Mouse (Mus musculus): ENCODE results near the gene Cdc26. TPM values are rescaled to one million over a fixed set of nuclear protein-coding genes. Genes with fewer than 3 reads are reported as not detected.

Gene Cdc26
- polyA plus RNA-seq, 1 experiment from 2014 or later = 147 TPM

DNA sequence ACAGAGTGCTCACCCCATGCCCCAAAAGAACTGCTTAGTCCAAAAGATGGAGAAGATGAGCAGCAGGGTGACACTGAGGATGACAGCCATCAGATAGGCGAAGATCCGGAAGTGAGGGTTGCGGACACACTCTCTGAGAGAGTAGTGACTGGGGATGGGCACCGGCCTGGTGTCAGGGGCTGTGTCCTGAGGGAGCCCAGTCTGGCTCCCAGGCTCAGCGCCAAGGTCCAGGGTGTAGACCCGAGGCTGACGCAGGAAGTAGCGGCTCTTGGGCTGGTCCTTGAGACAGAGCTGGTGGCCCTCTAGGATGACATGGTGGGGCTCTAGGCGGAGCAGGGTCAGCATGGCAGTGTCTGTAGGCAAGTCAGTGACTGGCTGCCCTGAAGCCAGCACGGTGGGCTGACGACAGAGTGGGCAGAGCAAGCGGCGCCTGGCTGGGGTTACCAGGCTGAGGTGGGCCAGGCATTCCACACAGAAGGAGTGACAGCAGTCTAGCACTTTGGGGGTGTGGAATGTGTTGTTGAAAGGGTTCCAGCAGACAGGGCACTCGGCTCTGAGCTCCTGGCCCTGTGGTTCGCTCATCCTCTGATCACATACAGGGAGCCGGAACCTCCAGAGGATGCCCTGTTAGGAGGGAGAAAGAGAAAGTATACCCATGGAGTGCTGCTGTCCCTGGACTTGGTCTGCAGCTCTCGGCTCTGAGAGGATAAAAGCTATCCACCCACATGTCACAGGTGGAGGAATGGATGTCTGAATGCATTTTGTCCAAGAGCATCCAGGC is 19.7 kb upstream of the Cdc26 start:
- Histone ChIP-seq H3K4me2 (replicated peaks) (no peak overlapping the region), H3K27ac (no peak overlapping the region), H3K9me3 (replicated peaks) (no peaks in the 10 kb centered on the region), H3K36me3 (peaks cover 25% of the 10 kb centered on the region), H3K4me1 (no peaks in the 10 kb centered on the region), H3K4me3 (no peak overlapping the region), H3K27me3 (no peaks in the 10 kb centered on the region), H3K9ac (no peak overlapping the region)
- WGBS = 74% methylated on average over 17 of the region's 17 CpGs
- no peak for ATAC-seq (ENCODE audit: low FRiP score)

- no peak overlapping the region for H3K9ac ChIP-seq
- peaks cover 47% of the 10 kb centered on the region for H3K36me3 ChIP-seq
- H3K27me3 ChIP-seq = no peaks in the 10 kb centered on the region
- no peaks in the 10 kb centered on the region for H3K9me3 ChIP-seq (replicated peaks)
- 93% methylated on average over 4 of the region's 4 CpGs for WGBS
- no peaks in the 10 kb centered on the region for H3K4me1 ChIP-seq
- no peak overlapping the region for H3K4me2 ChIP-seq (replicated peaks)
- no peak overlapping the region for H3K27ac ChIP-seq
- ATAC-seq (ENCODE audit: low FRiP score) = no peak
- no peak overlapping the region for H3K4me3 ChIP-seq
Observed at GRCm38 (mm10) chr4:62425891-62426290, 17.4 kb upstream of the Cdc26 start.

GRCm38 (mm10) chr4:62419091-62419490 is 10.6 kb upstream of the Cdc26 start:
- peaks cover 97% of the 10 kb centered on the region for H3K36me3 ChIP-seq

GRCm38 (mm10) chr4:62418448-62418847 is 10.0 kb upstream of the Cdc26 start:
- Histone ChIP-seq H3K27me3 (no peaks in the 10 kb centered on the region), H3K4me2 (replicated peaks) (no peak overlapping the region), H3K4me1 (no peaks in the 10 kb centered on the region), H3K27ac (no peak overlapping the region), H3K4me3 (no peak overlapping the region), H3K9me3 (replicated peaks) (no peaks in the 10 kb centered on the region), H3K9ac (no peak overlapping the region), H3K36me3 (peaks cover 95% of the 10 kb centered on the region)
- 92% methylated on average over 8 of the region's 8 CpGs for WGBS
- ATAC-seq (ENCODE audit: low FRiP score) = no peak

More at GRCm38 (mm10) chr4:62419091-62419490, 10.6 kb upstream of the Cdc26 start:
- WGBS = 98% methylated on average over 6 of the region's 6 CpGs
- no peak overlapping the region for H3K9ac ChIP-seq
- H3K4me3 ChIP-seq = no peak overlapping the region
- H3K27ac ChIP-seq = no peak overlapping the region
- no peaks in the 10 kb centered on the region for H3K27me3 ChIP-seq
- H3K9me3 ChIP-seq (replicated peaks) = no peaks in the 10 kb centered on the region
- no peak for ATAC-seq (ENCODE audit: low FRiP score)
- no peaks in the 10 kb centered on the region for H3K4me1 ChIP-seq
- H3K4me2 ChIP-seq (replicated peaks) = no peak overlapping the region

- Histone ChIP-seq H3K4me1 (peaks cover 18% of the 10 kb centered on the region), H3K27me3 (no peaks in the 10 kb centered on the region), H3K36me3 (peaks cover 52% of the 10 kb centered on the region), H3K4me3 (no peak overlapping the region), H3K9me3 (replicated peaks) (no peaks in the 10 kb centered on the region), H3K4me2 (replicated peaks) (no peak overlapping the region), H3K9ac (no peak overlapping the region), H3K27ac (no peak overlapping the region)
- no peak for ATAC-seq (ENCODE audit: low FRiP score)
- WGBS = 95% methylated on average over 10 of the region's 10 CpGs
Observed at GRCm38 (mm10) chr4:62411606-62412005, 3.2 kb upstream of the Cdc26 start.

DNA sequence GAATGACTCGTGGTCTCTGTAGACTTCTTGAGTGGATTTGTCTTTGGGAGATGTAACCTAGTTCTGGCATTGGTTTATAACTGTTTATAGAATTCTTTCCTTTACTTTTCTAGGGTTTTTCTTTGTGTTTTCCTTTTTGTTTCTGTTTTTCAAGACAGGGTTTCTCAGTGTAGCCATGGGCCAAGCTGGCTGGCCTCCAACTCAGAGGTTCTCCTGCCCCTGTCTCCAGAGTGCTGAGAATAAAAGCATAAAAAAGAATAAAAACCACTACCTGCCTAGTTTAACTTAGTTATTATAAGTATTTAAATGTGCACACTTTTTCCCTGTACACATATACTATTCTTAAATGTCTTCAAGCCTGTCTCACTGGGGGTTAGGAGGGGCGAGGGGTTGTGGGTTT is 1.9 kb upstream of the Cdc26 start:
- Histone ChIP-seq H3K36me3 (peaks cover 39% of the 10 kb centered on the region), H3K4me1 (peaks cover 25% of the 10 kb centered on the region), H3K9me3 (replicated peaks) (no peaks in the 10 kb centered on the region), H3K9ac (no peak overlapping the region), H3K27me3 (no peaks in the 10 kb centered on the region), H3K27ac (no peak overlapping the region), H3K4me3 (peak overlapping the region; percentile 79; the same call in 1 of the 2 replicates), H3K4me2 (replicated peaks) (peak overlapping the region; percentile 60)
- WGBS = 91% methylated on average over 2 of the region's 2 CpGs
- no peak for ATAC-seq (ENCODE audit: low FRiP score)

- Histone ChIP-seq H3K4me2 (replicated peaks) (peak overlapping the region; percentile 60), H3K27me3 (no peaks in the 10 kb centered on the region), H3K4me3 (peak overlapping the region; percentile 79), H3K27ac (no peak overlapping the region), H3K36me3 (peaks cover 32% of the 10 kb centered on the region), H3K9me3 (replicated peaks) (no peaks in the 10 kb centered on the region), H3K4me1 (peaks cover 26% of the 10 kb centered on the region), H3K9ac (peak overlapping the region; percentile 87)
- 29% methylated on average over 6 of the region's 6 CpGs for WGBS
- ATAC-seq (ENCODE audit: low FRiP score) = no peak
Observed at GRCm38 (mm10) chr4:62409615-62410014, 1.2 kb upstream of the Cdc26 start.

DNA sequence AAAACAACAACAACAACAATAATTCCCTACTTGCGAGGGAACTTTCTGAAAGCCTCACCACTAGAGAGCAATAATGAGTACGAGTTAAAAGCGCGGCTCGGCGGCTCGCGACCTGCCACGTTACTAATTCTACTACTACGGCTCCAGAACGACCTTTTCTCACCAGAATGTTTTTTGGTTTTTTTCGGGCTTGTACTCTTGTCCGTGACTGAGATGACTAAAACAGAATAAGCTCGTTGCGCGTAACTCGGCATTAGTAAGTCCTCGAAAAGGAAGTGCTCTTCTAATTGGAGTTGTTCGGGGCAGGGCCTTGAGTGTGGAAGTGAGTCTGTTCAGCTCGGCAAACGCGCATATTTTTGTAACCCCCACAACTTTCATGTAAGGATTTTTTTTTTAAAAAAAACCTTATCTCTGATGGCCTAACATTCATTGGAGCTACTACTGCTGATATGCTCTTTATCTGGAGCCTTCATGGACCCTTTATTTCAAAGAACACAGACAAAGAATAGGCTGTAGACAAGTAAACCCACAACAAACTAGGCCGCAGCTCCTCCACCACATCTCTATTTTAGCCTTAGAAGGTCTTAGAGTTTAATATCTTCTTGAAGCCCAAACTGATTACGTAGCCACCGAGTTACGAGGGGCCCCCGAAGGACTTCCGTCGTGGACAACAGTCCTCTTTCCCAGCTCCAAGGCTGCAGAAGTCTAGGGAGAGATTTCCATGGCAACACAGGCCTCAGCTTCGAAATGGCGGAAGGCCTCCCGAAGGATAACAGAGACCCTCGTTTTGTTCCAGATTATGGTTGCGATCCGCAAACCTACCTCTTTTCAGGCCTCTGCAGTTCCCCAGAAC is 486 bp downstream of the Cdc26 start:
- Histone ChIP-seq H3K27me3 (no peaks in the 10 kb centered on the region), H3K36me3 (peaks cover 22% of the 10 kb centered on the region), H3K9me3 (replicated peaks) (no peaks in the 10 kb centered on the region), H3K27ac (peak overlapping the region; percentile 79), H3K4me1 (peaks cover 29% of the 10 kb centered on the region), H3K4me3 (peak overlapping the region; percentile 79), H3K4me2 (replicated peaks) (peak overlapping the region; percentile 49), H3K9ac (peak overlapping the region; percentile 87)
- under 1% methylated on average over 35 of the region's 35 CpGs for WGBS
- peak; percentile 74 for ATAC-seq (ENCODE audit: low FRiP score)

- H3K36me3 ChIP-seq = peaks cover 20% of the 10 kb centered on the region
- no peaks in the 10 kb centered on the region for H3K9me3 ChIP-seq (replicated peaks)
- ATAC-seq (ENCODE audit: low FRiP score) = no peak
- peak overlapping the region; percentile 14; the same call in 1 of the 2 replicates for H3K4me2 ChIP-seq (replicated peaks)
- no peak overlapping the region for H3K9ac ChIP-seq
- H3K27me3 ChIP-seq = no peaks in the 10 kb centered on the region
- H3K27ac ChIP-seq = no peak overlapping the region
- WGBS = 83% methylated on average over 4 of the region's 4 CpGs
- peak overlapping the region; percentile 1; the same call in 1 of the 2 replicates for H3K4me3 ChIP-seq
- peaks cover 29% of the 10 kb centered on the region for H3K4me1 ChIP-seq
Observed at GRCm38 (mm10) chr4:62406133-62406532, 2.3 kb downstream of the Cdc26 start.

DNA sequence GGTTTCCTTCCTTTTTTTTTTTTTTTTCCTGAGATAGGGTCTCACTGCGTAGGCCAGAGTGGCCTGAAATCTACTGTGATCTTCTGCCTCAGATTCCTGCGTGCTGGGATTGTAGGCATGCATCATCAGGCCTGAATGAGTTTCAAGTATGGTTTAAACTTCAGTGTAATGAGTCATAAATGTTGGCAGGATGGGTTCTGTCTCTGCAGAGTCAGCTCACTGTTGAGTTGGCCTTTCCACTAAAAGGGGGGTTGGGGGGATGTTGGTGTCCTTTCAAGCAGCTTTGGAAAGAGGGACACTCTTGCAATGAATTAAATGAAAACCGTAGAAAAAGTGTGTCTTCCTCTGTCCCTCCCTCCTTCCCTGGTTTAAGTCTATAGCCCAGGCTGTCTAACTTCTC is 9.5 kb downstream of the Cdc26 start:
- no peak for ATAC-seq (ENCODE audit: low FRiP score)
- WGBS = 99% methylated on average over 3 of the region's 3 CpGs
- no peak overlapping the region for H3K4me3 ChIP-seq
- no peaks in the 10 kb centered on the region for H3K9me3 ChIP-seq (replicated peaks)
- H3K27ac ChIP-seq = no peak overlapping the region
- no peak overlapping the region for H3K9ac ChIP-seq
- H3K4me2 ChIP-seq (replicated peaks) = no peak overlapping the region
- no peaks in the 10 kb centered on the region for H3K4me1 ChIP-seq
- H3K36me3 ChIP-seq = peaks cover 76% of the 10 kb centered on the region
- no peaks in the 10 kb centered on the region for H3K27me3 ChIP-seq

DNA sequence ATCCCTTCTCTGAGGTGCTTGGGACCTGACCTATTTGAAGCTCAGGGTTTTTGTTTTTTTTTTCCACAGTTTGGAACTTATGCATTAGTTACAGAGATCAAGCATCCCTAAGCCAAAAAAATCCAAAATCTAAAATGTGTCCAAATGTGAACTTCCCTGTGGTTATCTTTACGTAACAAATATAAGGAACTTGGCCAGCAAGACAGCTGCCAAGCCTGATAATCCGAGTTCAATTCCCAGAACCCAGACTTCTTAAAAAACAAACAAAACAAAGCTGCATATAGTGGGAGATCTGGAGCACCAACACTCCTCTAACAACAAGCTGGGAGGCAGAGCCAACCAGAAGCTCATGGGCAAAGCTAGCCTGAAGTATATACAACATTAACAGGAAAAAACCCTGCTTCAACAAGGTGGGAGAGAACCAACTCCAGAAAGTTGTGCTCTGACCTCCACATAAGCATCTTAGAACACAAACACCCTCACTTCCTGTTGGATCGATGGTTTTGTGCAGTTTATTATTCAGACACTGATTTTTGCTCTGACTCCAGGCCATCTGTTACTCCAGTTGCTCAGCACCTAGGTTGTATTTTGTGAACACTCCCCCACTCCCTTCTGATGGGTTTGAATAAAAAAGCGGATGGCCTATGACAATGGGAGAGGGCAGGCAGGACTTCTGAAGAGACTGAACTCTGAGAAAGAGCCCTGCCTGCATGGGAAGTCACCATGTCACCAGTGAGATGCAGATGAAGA is 10.7 kb downstream of the Cdc26 start:
- Histone ChIP-seq H3K4me3 (no peak overlapping the region), H3K4me1 (no peaks in the 10 kb centered on the region), H3K4me2 (replicated peaks) (no peak overlapping the region), H3K9ac (no peak overlapping the region), H3K9me3 (replicated peaks) (no peaks in the 10 kb centered on the region), H3K36me3 (peaks cover 77% of the 10 kb centered on the region), H3K27ac (no peak overlapping the region), H3K27me3 (no peaks in the 10 kb centered on the region)
- no peak for ATAC-seq (ENCODE audit: low FRiP score)
- WGBS = 88% methylated on average over 4 of the region's 4 CpGs

DNA sequence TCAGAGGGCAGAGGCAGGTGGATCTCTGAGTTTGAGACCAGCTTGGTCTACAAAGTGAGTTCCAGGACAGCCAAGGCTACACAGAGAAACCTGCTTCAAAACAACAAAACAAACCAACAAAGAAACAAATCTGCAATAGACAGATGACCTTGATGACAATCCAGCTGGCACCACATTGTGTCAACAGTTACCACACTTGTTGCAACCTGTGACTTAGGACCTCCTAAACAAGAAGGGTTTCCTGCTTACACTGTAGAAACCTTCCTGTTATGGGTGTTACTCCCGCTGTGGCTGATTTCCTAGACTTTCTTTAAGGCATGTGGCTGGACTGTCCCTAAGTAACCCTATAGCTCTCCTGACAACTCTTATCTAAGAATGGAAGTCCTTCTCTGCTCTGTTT is 12.6 kb downstream of the Cdc26 start:
- ATAC-seq (ENCODE audit: low FRiP score) = no peak
- H3K9me3 ChIP-seq (replicated peaks) = no peaks in the 10 kb centered on the region
- peaks cover 77% of the 10 kb centered on the region for H3K36me3 ChIP-seq
- no peak overlapping the region for H3K4me3 ChIP-seq
- H3K4me1 ChIP-seq = no peaks in the 10 kb centered on the region
- WGBS = 97% methylated on average over 1 of the region's 1 CpGs
- no peaks in the 10 kb centered on the region for H3K27me3 ChIP-seq
- no peak overlapping the region for H3K4me2 ChIP-seq (replicated peaks)
- H3K27ac ChIP-seq = no peak overlapping the region
- H3K9ac ChIP-seq = no peak overlapping the region

Data from hindbrain, embryonic 12.5 days (tissue).